Mouse (Mus musculus): Measurements from ENCODE around the gene Entpd2. TPM values are rescaled to one million over a fixed set of nuclear protein-coding genes. Genes with fewer than 3 reads are reported as not detected.
"Not testable (repeated sequence)": the region's sequence is repeated elsewhere in the genome, so short reads cannot be mapped to it uniquely, and the experiment has no call there.

Gene Entpd2
- polyA plus RNA-seq, 1 experiment from 2014 or later, result 13.0 TPM

DNA sequence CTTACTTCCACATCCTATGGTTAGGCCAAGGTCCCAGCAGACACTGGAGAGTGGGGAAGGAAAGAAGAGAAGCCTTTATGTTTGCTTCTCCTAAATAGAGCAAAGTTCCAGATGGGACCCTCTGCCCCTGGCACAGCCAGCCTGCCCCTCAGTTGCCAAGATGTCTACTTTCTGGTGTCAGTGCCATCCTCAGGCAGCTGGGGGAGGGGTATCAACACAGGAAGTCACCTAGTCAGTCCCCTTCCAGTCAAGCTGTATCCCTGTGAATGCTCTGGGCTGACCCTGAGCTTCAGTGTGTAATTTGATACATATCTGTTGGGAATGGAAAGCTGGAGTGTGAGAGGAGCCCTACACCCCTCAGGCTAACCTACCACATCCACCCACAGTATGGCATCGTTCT is 1.3 kb downstream of the Entpd2 start:
- Histone ChIP-seq H3K9ac (no peak overlapping the region), H3K36me3 (no peaks in the 10 kb centered on the region), H3K4me2 (0 out of 2 replicates have a peak overlapping the region, but pooled peaks have one; percentile 88), H3K27me3 (replicated peaks) (peaks cover 62% of the 10 kb centered on the region), H3K9me3 (no peaks in the 10 kb centered on the region), H3K4me3 (replicated peaks) (no peak overlapping the region), H3K27ac (no peak overlapping the region), H3K4me1 (peaks cover 20% of the 10 kb centered on the region)
- no peak for ATAC-seq (ENCODE audit: insufficient read depth, low FRiP score, low read depth)
- WGBS, result 35% methylated on average over 1 of the region's 1 CpGs

DNA sequence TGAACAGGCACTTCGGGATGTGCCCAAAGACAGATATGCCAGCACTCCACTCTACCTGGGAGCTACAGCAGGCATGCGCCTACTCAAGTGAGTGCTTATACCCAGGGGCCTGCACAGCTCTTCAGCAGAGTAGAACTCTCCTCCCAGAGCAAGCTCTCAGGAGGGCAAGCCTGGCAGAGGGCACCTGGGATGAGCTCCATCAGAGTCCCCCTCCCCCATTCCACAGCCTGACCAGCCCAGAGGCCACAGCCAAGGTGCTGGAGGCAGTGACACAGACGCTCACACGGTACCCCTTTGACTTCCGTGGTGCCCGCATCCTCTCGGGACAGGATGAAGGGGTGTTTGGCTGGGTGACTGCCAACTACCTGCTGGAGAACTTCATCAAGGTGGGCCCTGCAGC is 2.4 kb downstream of the Entpd2 start:
- Histone ChIP-seq H3K9me3 (no peaks in the 10 kb centered on the region), H3K9ac (no peak overlapping the region), H3K4me3 (replicated peaks) (no peak overlapping the region), H3K4me1 (peaks cover 21% of the 10 kb centered on the region), H3K27ac (no peak overlapping the region), H3K4me2 (no peak overlapping the region), H3K36me3 (no peaks in the 10 kb centered on the region), H3K27me3 (replicated peaks) (peaks cover 70% of the 10 kb centered on the region)
- no peak for ATAC-seq (ENCODE audit: insufficient read depth, low FRiP score, low read depth)
- WGBS, result 88% methylated on average over 7 of the region's 7 CpGs

DNA sequence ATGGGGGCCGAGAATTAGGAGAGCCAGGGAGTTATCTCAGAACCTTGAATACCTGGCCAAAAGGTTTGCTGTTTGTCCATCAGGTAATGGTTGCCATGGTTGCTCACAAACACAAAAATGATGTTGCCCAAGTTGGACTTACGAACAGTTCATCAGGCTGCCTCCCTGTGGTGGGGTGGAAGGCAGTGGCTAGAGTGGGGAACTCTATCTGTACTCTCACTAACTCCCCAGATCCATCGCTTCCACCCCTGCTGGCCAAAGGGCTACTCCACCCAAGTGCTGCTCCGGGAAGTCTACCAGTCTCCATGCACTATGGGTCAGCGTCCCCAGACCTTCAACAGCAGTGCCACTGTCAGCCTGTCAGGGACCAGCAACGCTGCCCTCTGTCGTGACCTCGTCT is 3.4 kb downstream of the Entpd2 start, which contains the start of gene Npdc1:
TSS of gene Npdc1 (plus strand) at position 301 of the 400 bp plus-strand sequence.
- H3K4me1 ChIP-seq, result peaks cover 24% of the 10 kb centered on the region
- H3K4me3 ChIP-seq (replicated peaks), result no peak within 1 kb of the TSS
- H3K9ac ChIP-seq, result no peak within 1 kb of the TSS
- H3K4me2 ChIP-seq, result no peak within 1 kb of the TSS
- WGBS, result 59% methylated on average over 8 of the region's 8 CpGs
- no peak within 1 kb of the TSS for H3K27ac ChIP-seq
- H3K36me3 ChIP-seq, result no peaks in the 10 kb centered on the region
- H3K9me3 ChIP-seq, result no peaks in the 10 kb centered on the region
- peaks cover 80% of the 10 kb centered on the region for H3K27me3 ChIP-seq (replicated peaks)
- no peak for ATAC-seq (ENCODE audit: insufficient read depth, low FRiP score, low read depth)

DNA sequence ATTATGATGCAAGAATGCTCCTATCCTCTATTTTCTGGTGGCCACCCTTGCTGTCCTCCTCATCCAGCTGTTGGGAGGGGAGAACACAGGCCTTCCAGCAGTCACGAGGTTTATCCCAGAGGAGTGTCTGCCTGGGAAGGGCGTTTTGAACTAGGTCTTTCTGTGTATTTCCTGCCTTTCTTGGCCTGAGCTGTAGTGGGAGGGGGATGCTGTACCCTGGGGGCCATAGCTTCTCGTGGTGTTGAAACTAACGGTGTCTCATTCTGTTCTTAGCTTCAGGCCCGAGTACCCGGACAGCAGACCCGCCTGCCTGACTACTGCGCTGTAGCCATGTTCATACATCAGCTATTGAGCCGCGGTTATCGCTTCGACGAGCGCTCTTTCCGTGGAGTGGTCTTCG is 4.6 kb downstream of the Entpd2 start:
- Histone ChIP-seq H3K9ac (no peak overlapping the region), H3K27ac (no peak overlapping the region), H3K4me2 (peak overlapping the region; percentile 38), H3K27me3 (replicated peaks) (peaks cover 72% of the 10 kb centered on the region), H3K9me3 (no peaks in the 10 kb centered on the region), H3K4me1 (peaks cover 12% of the 10 kb centered on the region), H3K36me3 (no peaks in the 10 kb centered on the region), H3K4me3 (replicated peaks) (peak overlapping the region; percentile 12)
- WGBS, result 20% methylated on average over 16 of the region's 16 CpGs
- ATAC-seq (ENCODE audit: insufficient read depth, low FRiP score, low read depth), result no peak

DNA sequence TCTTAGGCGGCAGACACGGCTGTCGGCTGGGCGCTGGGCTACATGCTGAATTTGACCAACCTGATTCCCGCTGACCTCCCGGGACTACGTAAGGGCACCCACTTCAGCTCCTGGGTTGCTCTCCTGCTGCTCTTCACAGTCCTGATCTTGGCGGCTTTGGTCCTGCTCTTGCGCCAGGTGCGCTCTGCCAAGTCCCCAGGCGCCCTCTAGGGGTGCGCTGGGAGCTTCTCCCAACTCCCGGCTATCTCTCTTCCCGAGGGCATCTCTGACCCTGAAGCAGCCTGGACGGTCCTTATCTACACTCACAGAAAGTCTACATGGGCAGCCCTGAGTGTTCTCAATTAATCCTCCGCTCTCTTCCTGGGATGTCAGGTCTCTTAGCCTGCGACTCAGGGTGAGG is 5.1 kb downstream of the Entpd2 start:
- no peaks in the 10 kb centered on the region for H3K9me3 ChIP-seq
- no peak overlapping the region for H3K27ac ChIP-seq
- peak overlapping the region; percentile 12 for H3K4me3 ChIP-seq (replicated peaks)
- no peaks in the 10 kb centered on the region for H3K36me3 ChIP-seq
- peak overlapping the region; percentile 38 for H3K4me2 ChIP-seq
- peaks cover 9% of the 10 kb centered on the region for H3K4me1 ChIP-seq
- 4% methylated on average over 17 of the region's 17 CpGs for WGBS
- peaks cover 69% of the 10 kb centered on the region for H3K27me3 ChIP-seq (replicated peaks)
- H3K9ac ChIP-seq, result no peak overlapping the region
- no peak for ATAC-seq (ENCODE audit: insufficient read depth, low FRiP score, low read depth)

DNA sequence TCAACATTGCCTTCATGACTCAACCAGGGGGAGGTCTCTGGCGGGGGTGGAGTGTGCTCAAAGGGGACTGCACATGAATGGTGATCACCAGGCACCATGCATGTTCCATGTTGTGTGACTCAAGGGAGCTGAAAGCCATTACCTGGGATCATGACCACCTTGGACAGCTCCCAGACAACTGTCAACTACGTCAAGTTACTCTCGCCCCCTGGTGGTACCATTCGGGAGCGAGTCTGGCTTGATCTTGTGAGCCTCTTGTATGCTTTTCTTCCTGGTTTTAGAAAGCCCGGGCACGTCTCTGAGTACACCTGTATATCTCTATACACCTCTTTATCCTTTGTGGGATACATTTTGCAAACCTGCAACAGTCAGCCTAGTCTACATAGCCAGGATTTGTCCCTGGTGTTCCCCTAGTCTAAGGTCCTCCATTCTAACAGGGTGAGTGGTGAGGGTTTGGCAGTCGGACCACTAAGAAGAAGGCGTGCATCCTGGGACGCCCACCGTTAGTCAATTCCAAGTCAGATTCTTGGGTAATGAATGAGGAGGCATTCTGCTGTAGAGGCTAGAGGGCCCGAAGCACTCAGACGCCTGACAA is 6.8 kb downstream of the Entpd2 start:
- H3K9me3 ChIP-seq, result no peaks in the 10 kb centered on the region
- H3K27ac ChIP-seq, result no peak overlapping the region
- ATAC-seq (ENCODE audit: insufficient read depth, low FRiP score, low read depth), result no peak
- H3K27me3 ChIP-seq (replicated peaks), result peaks cover 60% of the 10 kb centered on the region
- 1% methylated on average over 13 of the region's 13 CpGs for WGBS
- no peaks in the 10 kb centered on the region for H3K36me3 ChIP-seq
- peaks cover 9% of the 10 kb centered on the region for H3K4me1 ChIP-seq
- peak overlapping the region; percentile 67 for H3K4me3 ChIP-seq (replicated peaks)
- H3K9ac ChIP-seq, result no peak overlapping the region
- H3K4me2 ChIP-seq, result peak overlapping the region; percentile 89

DNA sequence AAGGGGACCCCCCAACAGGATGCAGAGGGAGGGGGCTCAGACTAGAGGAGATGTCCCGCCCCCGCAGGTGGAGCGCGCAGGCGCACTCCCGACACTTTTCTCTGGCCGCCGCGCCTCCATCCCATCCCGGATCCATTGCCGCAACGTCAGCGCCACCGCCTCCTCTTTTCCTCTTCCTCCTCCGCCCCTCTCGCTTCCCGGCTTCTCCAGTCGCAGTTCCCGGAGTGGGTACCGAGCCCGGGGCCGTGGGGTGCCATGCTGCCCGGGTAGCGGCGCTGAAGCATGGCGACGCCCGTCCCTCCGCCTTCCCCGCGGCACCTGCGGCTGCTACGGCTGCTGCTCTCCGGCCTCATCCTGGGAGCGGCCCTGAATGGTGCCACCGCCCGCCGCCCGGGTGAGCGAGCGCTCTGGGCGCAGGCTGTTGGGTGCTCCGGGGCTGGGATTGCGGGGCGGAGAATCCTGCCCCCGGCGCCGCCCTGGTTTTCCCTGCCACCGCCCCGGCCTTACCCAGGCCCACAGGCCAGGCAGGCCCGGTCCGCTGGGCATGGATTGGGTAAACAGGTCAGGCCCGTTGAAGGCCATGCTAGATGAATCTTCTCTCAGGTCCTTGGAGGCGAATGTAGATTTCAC is 7.4 kb downstream of the Entpd2 start:
- no peaks in the 10 kb centered on the region for H3K36me3 ChIP-seq
- no peaks in the 10 kb centered on the region for H3K9me3 ChIP-seq
- peak; percentile 40; the same call in 1 of the 2 replicates for ATAC-seq (ENCODE audit: insufficient read depth, low FRiP score, low read depth)
- H3K9ac ChIP-seq, result peak overlapping the region; percentile 46
- H3K27ac ChIP-seq, result no peak overlapping the region
- peak overlapping the region; percentile 89 for H3K4me2 ChIP-seq
- peaks cover 9% of the 10 kb centered on the region for H3K4me1 ChIP-seq
- H3K4me3 ChIP-seq (replicated peaks), result peak overlapping the region; percentile 67
- H3K27me3 ChIP-seq (replicated peaks), result peaks cover 54% of the 10 kb centered on the region
- 2% methylated on average over 54 of the region's 54 CpGs for WGBS

DNA sequence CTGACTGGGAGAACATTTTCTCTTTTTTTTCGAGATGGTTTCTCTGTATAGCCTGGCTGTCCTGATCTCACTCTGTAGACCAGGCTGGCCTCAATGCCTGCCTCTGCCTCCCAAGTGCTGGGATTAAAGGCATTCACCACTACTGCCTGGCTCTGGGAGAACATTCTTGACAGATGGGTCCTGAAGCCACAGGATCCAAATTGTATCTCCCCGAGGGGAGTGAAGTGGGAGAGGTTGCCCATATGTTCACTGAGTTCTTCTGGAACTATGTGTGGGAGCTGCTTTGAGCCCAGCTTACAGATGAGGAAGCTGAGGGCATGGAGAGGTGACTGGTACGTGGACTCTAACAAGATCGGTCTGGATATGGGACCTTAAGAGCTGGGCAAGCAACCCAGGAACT is 8.3 kb downstream of the Entpd2 start:
- peak overlapping the region; percentile 67; the same call in 1 of the 2 replicates for H3K4me3 ChIP-seq (replicated peaks)
- H3K4me1 ChIP-seq, result peaks cover 9% of the 10 kb centered on the region
- no peak overlapping the region for H3K27ac ChIP-seq
- no peak for ATAC-seq (ENCODE audit: insufficient read depth, low FRiP score, low read depth)
- no peaks in the 10 kb centered on the region for H3K36me3 ChIP-seq
- no peaks in the 10 kb centered on the region for H3K9me3 ChIP-seq
- H3K4me2 ChIP-seq, result peak overlapping the region; percentile 89; the same call in 1 of the 2 replicates
- 88% methylated on average over 4 of the region's 4 CpGs for WGBS
- no peak overlapping the region for H3K9ac ChIP-seq
- peaks cover 47% of the 10 kb centered on the region for H3K27me3 ChIP-seq (replicated peaks)

DNA sequence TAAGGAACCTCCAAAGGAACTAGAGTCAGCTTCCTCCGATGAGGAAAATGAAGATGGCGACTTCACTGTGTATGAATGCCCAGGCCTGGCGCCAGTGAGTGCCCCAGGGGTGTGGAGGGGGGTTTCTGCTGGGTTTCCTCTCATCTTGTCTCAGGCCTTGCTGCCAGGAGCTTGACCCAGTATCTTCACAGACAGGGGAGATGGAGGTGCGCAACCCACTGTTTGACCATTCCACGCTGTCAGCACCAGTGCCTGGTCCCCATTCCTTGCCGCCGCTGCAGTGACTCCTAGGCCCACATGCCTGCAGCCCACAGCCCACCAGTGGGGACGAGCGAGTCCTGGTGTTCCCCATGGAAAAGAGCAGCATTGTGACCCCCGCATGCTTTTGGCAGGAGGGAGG is 13.2 kb downstream of the Entpd2 start:
- ATAC-seq (ENCODE audit: insufficient read depth, low FRiP score, low read depth), result no peak
- H3K4me2 ChIP-seq, result no peak overlapping the region
- H3K27me3 ChIP-seq (replicated peaks), result peaks cover 2% of the 10 kb centered on the region; the same call in 1 of the 2 replicates
- H3K9ac ChIP-seq, result no peak overlapping the region
- H3K27ac ChIP-seq, result no peak overlapping the region
- H3K4me3 ChIP-seq (replicated peaks), result no peak overlapping the region
- no peaks in the 10 kb centered on the region for H3K4me1 ChIP-seq
- WGBS, result 92% methylated on average over 10 of the region's 10 CpGs
- H3K36me3 ChIP-seq, result no peaks in the 10 kb centered on the region
- H3K9me3 ChIP-seq, result no peaks in the 10 kb centered on the region

DNA sequence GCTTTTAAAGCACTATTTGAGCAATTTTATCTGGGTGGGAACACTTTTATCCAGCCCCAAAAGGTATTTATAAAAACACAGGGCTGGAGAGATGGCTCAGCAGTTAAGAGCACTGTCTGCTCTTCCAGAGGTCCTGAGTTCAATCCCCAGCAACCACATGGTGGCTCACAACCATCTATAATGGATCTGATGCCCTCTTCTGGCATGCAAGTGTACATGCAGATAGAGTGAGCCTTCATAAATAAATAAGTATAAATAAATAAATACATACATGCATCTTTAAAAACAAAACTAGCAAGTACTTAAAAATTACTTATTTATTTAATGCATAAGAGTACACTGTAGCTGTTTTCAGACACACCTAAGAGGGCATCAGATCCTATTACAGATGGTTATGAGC is 17.8 kb downstream of the Entpd2 start:
- not testable (repeated sequence) for ATAC-seq (ENCODE audit: insufficient read depth, low FRiP score, low read depth); H3K27me3 ChIP-seq (replicated peaks); H3K9ac ChIP-seq; H3K9me3 ChIP-seq; H3K27ac ChIP-seq; H3K4me2 ChIP-seq; H3K4me3 ChIP-seq (replicated peaks); H3K4me1 ChIP-seq; H3K36me3 ChIP-seq

DNA sequence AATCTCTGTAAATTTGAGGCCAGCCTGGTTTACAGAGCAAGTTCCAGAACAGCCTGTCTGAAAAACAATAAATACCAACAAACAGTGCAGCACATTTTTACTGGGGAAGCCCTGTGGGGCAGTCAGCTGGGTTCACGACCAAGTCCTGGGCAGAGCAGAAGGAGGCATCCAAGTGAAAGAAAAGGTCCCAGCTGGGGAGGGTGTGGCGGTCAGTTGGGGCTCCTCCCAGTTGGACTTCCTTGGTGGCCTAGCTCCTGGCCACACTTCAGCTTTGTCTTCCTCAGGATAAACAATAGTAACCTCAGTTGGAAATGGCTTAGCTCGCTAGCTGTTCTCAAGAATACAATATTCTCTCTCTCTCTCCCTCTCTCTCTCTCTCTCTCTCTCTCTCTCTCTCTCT is 21.8 kb downstream of the Entpd2 start:
- no peak overlapping the region for H3K4me2 ChIP-seq
- no peak overlapping the region for H3K4me3 ChIP-seq (replicated peaks)
- no peaks in the 10 kb centered on the region for H3K27me3 ChIP-seq (replicated peaks)
- no peaks in the 10 kb centered on the region for H3K4me1 ChIP-seq
- WGBS, result 27% methylated on average over 3 of the region's 3 CpGs
- no peaks in the 10 kb centered on the region for H3K36me3 ChIP-seq
- no peak overlapping the region for H3K27ac ChIP-seq
- no peak for ATAC-seq (ENCODE audit: insufficient read depth, low FRiP score, low read depth)
- no peaks in the 10 kb centered on the region for H3K9me3 ChIP-seq
- no peak overlapping the region for H3K9ac ChIP-seq

DNA sequence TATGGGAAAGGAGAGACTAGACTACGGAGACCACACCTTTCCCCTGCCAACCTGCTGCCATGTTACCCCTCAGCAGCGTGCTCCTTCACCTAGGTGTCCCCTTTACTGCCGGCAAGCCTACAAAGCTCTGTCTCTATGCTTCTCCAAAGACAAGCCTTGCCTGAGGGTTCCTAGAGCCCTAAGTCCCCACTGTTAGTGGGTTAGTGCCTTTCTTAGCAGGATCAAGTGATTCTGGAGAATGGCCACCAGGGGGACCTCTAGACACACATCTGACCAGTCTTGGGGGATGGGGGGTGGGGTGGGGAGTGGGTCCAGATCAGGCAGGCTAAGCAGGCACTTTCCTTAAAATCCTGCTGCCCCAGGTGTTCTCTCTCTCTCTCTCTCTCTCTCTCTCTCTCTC is 26.2 kb downstream of the Entpd2 start:
- H3K4me2 ChIP-seq, result no peak overlapping the region
- H3K4me1 ChIP-seq, result no peaks in the 10 kb centered on the region
- no peaks in the 10 kb centered on the region for H3K36me3 ChIP-seq
- H3K27ac ChIP-seq, result no peak overlapping the region
- peaks cover 24% of the 10 kb centered on the region; the same call in 1 of the 2 replicates for H3K27me3 ChIP-seq (replicated peaks)
- no peak; the same call in 1 of the 2 replicates for ATAC-seq (ENCODE audit: insufficient read depth, low FRiP score, low read depth)
- H3K9ac ChIP-seq, result no peak overlapping the region
- WGBS, result 17% methylated on average over 3 of the region's 3 CpGs
- no peak overlapping the region for H3K4me3 ChIP-seq (replicated peaks)
- no peaks in the 10 kb centered on the region for H3K9me3 ChIP-seq

Data from stomach, embryonic 15.5 days (tissue).